Mouse (Mus musculus): ENCODE measurements around the gene Id4. TPM values are rescaled to one million over a fixed set of nuclear protein-coding genes. Genes with fewer than 3 reads are reported as not detected.

Gene Id4
- 148 and 217 TPM in 2 replicates for polyA plus RNA-seq (2015; fragmentation: Nextera tagmentation; extraction: Ambion mirVana)

DNA sequence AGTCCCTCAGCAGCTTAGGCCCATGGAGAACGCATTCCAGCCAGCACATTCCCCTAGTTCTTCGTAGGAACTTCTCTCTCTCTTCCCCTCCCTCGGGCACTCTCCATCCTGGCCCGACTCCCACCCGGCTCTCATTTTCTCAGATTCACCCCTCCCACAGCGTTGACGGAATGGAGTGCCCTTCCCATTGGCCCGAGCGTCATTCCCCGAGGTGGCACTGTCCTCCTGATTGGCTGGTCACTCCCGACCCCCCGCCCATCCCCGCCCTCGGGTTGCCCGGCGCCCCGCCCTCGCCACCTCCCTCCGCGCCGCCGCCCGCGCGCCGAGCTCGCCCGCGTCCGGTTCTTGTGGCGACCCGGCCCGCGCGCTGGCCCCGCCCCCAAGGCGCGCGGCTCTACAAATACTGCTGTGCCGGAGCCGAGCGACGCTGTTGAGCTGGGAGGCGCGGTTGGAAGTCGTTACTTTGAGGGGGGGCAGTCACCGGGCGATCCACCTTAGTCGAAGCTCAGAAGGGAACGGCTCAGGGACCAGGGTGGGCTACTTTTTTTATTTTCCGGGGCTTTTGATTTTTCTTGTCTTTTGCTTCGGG, at the start of gene Id4:
TSS of gene Id4 (plus strand) at position 539 of the 589 bp plus-strand sequence.
- Histone ChIP-seq H3K36me3 (ENCODE audit: control insufficient read depth, insufficient read depth, low read length) (no peaks in the 10 kb centered on the region), H3K27me3 (ENCODE audit: control insufficient read depth, insufficient read depth, low read depth, low read length) (no peaks in the 10 kb centered on the region), H3K9me3 (replicated peaks; ENCODE audit: control insufficient read depth, low read length, poor library complexity, severe bottlenecking) (no peaks in the 10 kb centered on the region), H3K4me3 (ENCODE audit: low read depth, low read length) (peak within 1 kb of the TSS; percentile 92), H3K4me2 (ENCODE audit: low read length) (peak within 1 kb of the TSS; percentile 58), H3K27ac (ENCODE audit: low read length) (peak within 1 kb of the TSS; percentile 99), H3K4me1 (ENCODE audit: control insufficient read depth, insufficient read depth, low read length) (peaks cover 10% of the 10 kb centered on the region), H3K9ac (ENCODE audit: low read depth, low read length) (peak within 1 kb of the TSS; percentile 100)
- WGBS = under 1% methylated on average over 51 of the region's 52 CpGs
- ATAC-seq = peak; percentile 97

DNA sequence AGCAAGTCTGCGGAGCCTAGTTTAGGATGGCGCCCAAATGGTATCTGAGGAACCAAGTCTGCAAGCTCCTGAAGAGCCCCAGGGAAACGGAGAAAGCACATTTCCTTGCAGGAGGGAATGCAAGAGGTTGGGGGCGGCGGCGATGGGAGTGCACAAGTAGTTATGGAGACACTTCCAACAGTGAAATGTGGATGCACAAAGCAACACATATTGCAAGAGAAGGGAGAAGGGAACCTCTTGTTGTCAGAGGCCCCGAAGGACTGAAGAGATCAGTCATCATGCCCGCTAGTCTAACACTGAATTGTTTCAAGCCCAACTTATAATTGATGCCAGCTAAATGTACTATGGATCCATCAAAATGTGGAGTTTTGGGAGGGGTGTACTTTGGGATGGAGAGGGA, 33.9 kb upstream of the Id4 start:
- H3K9me3 ChIP-seq (replicated peaks; ENCODE audit: control insufficient read depth, low read length, poor library complexity, severe bottlenecking) = no peaks in the 10 kb centered on the region
- H3K36me3 ChIP-seq (ENCODE audit: control insufficient read depth, insufficient read depth, low read length) = no peaks in the 10 kb centered on the region
- no peak for ATAC-seq
- no peaks in the 10 kb centered on the region for H3K27me3 ChIP-seq (ENCODE audit: control insufficient read depth, insufficient read depth, low read depth, low read length)
- H3K4me3 ChIP-seq (ENCODE audit: low read depth, low read length) = peak overlapping the region; percentile 48
- peaks cover 14% of the 10 kb centered on the region; the same call in 1 of the 2 replicates for H3K4me1 ChIP-seq (ENCODE audit: control insufficient read depth, insufficient read depth, low read length)
- peak overlapping the region; percentile 79 for H3K27ac ChIP-seq (ENCODE audit: low read length)
- no peak overlapping the region for H3K9ac ChIP-seq (ENCODE audit: low read depth, low read length)
- WGBS = 31% methylated on average over 8 of the region's 8 CpGs
- peak overlapping the region; percentile 53 for H3K4me2 ChIP-seq (ENCODE audit: low read length)

DNA sequence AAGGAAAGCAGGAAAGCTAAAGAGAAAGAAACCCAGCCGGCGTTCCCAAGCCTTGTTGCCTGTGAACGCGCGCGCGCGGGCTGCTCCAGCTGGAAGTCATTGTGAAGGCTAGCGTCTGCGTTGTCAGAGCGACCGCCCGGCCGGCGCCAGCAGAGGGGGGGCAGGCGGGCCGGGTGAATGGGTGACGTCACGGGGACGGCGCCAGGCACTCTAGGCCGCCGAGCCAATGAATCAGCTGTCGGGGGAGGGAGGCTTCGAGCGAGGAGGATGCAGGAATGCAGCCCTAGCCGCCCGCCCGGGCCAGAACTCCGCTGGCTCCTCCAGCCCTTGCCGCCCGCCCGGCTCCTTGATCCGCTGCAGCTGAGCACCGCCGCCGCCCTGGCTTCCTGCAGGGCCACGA, 33.3 kb upstream of the Id4 start:
- peaks cover 14% of the 10 kb centered on the region; the same call in 1 of the 2 replicates for H3K4me1 ChIP-seq (ENCODE audit: control insufficient read depth, insufficient read depth, low read length)

DNA sequence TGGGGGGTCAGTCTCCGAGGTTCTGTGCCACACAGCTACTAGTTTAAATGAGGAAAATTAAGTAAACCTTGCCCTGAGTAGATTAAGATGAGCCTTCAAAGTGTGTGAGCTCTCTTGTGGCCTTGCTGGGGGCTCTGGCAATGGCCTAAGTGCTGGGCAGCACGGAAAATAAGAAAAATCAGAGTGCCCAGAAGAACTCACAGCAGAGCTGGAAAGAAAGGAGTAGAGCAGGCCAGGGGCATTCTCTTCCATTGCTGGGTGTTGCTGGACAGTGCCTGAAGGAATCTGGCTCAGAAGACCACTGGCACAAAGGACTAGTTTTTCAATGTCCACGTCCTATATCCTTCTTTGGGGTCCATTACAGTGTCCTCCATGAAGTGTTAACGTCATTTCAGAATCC, 32.9 kb upstream of the Id4 start:
- H3K9me3 ChIP-seq (replicated peaks; ENCODE audit: control insufficient read depth, low read length, poor library complexity, severe bottlenecking) = no peaks in the 10 kb centered on the region
- WGBS = 13% methylated on average over 4 of the region's 4 CpGs
- H3K4me1 ChIP-seq (ENCODE audit: control insufficient read depth, insufficient read depth, low read length) = peaks cover 14% of the 10 kb centered on the region; the same call in 1 of the 2 replicates
- peak overlapping the region; percentile 70 for H3K4me2 ChIP-seq (ENCODE audit: low read length)
- peak; percentile 69; the same call in 1 of the 2 replicates for ATAC-seq
- peak overlapping the region; percentile 48 for H3K4me3 ChIP-seq (ENCODE audit: low read depth, low read length)
- no peaks in the 10 kb centered on the region for H3K36me3 ChIP-seq (ENCODE audit: control insufficient read depth, insufficient read depth, low read length)
- H3K27me3 ChIP-seq (ENCODE audit: control insufficient read depth, insufficient read depth, low read depth, low read length) = no peaks in the 10 kb centered on the region
- H3K27ac ChIP-seq (ENCODE audit: low read length) = peak overlapping the region; percentile 84
- peak overlapping the region; percentile 76 for H3K9ac ChIP-seq (ENCODE audit: low read depth, low read length)

More for the DNA sequence above, 33.3 kb upstream of the Id4 start:
- H3K4me3 ChIP-seq (ENCODE audit: low read depth, low read length) = peak overlapping the region; percentile 48
- peak overlapping the region; percentile 84 for H3K27ac ChIP-seq (ENCODE audit: low read length)
- peak; percentile 96 for ATAC-seq
- H3K27me3 ChIP-seq (ENCODE audit: control insufficient read depth, insufficient read depth, low read depth, low read length) = no peaks in the 10 kb centered on the region
- H3K9me3 ChIP-seq (replicated peaks; ENCODE audit: control insufficient read depth, low read length, poor library complexity, severe bottlenecking) = no peaks in the 10 kb centered on the region
- H3K9ac ChIP-seq (ENCODE audit: low read depth, low read length) = peak overlapping the region; percentile 76
- under 1% methylated on average over 34 of the region's 38 CpGs for WGBS
- H3K4me2 ChIP-seq (ENCODE audit: low read length) = peak overlapping the region; percentile 70
- H3K36me3 ChIP-seq (ENCODE audit: control insufficient read depth, insufficient read depth, low read length) = no peaks in the 10 kb centered on the region

DNA sequence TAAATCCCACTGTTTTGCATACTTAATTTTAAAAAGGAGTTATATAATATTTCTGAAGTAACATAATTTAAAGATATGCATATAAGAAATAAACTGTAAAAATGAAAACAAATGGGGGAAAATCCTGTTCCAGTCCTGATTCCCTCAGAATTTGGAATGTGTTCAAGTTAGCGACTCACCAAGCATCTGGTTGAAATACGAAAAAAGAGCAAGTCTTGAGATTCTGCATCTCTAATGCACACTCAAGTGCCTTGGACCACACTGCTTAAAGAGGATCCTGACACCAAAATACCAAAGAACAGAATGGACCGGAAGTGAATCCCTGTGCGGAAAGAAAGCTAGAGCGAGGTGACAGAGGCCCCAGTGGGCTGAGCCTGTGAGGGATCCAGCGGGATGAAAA, 30.0 kb upstream of the Id4 start:
- Histone ChIP-seq H3K9ac (ENCODE audit: low read depth, low read length) (no peak overlapping the region), H3K27ac (ENCODE audit: low read length) (no peak overlapping the region), H3K4me1 (ENCODE audit: control insufficient read depth, insufficient read depth, low read length) (peaks cover 14% of the 10 kb centered on the region; the same call in 1 of the 2 replicates), H3K36me3 (ENCODE audit: control insufficient read depth, insufficient read depth, low read length) (no peaks in the 10 kb centered on the region), H3K4me2 (ENCODE audit: low read length) (no peak overlapping the region), H3K9me3 (replicated peaks; ENCODE audit: control insufficient read depth, low read length, poor library complexity, severe bottlenecking) (no peaks in the 10 kb centered on the region), H3K27me3 (ENCODE audit: control insufficient read depth, insufficient read depth, low read depth, low read length) (no peaks in the 10 kb centered on the region), H3K4me3 (ENCODE audit: low read depth, low read length) (no peak overlapping the region)
- no peak for ATAC-seq
- 35% methylated on average over 6 of the region's 6 CpGs for WGBS

DNA sequence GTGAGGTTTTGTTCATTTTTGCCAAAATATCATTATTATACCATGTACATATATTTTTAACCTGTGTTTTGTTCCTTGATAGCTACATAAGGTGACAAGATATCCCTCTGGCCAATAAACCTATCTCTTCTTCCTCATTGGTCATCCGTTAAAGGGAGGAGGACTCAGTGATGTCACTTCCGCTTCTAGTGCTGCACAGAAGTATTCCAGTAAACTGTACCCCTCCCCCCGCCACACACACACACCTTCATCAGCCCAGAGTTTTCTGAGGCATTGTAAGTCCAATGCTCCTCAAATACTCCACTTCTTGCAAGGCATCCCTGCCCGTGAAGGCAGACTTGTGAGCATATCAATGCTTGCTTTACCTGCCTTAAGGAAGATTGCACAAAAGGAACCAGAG, 24.6 kb upstream of the Id4 start:
- Histone ChIP-seq H3K36me3 (ENCODE audit: control insufficient read depth, insufficient read depth, low read length) (no peaks in the 10 kb centered on the region), H3K27me3 (ENCODE audit: control insufficient read depth, insufficient read depth, low read depth, low read length) (no peaks in the 10 kb centered on the region), H3K4me1 (ENCODE audit: control insufficient read depth, insufficient read depth, low read length) (peaks cover 4% of the 10 kb centered on the region), H3K4me3 (ENCODE audit: low read depth, low read length) (no peak overlapping the region), H3K27ac (ENCODE audit: low read length) (peak overlapping the region; percentile 66), H3K9me3 (replicated peaks; ENCODE audit: control insufficient read depth, low read length, poor library complexity, severe bottlenecking) (no peaks in the 10 kb centered on the region), H3K9ac (ENCODE audit: low read depth, low read length) (no peak overlapping the region), H3K4me2 (ENCODE audit: low read length) (peak overlapping the region; percentile 27; the same call in 1 of the 2 replicates)
- ATAC-seq = peak; percentile 45; the same call in 1 of the 2 replicates
- WGBS = 83% methylated on average over 4 of the region's 4 CpGs

DNA sequence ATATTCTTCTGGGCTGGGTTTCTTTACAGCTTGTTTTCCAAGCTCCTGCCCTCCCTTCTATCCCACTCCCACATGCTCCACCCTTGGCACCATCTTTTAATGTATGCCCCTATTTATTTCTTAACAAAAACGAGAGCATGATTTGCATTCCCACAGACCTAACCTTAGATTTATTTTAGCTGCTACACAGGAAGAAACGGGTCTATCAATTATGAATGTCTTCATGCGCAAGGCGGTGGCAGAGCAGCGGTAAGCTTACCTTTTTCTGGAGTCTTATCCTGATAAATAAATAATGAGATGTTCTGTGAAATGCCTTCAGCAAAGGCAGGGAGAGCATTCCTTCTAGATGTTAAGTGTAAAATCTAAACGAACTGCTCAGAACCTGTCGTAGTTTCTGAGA, 24.2 kb upstream of the Id4 start:
- H3K9me3 ChIP-seq (replicated peaks; ENCODE audit: control insufficient read depth, low read length, poor library complexity, severe bottlenecking) = no peaks in the 10 kb centered on the region
- H3K27me3 ChIP-seq (ENCODE audit: control insufficient read depth, insufficient read depth, low read depth, low read length) = no peaks in the 10 kb centered on the region
- ATAC-seq = peak; percentile 62; the same call in 1 of the 2 replicates
- H3K9ac ChIP-seq (ENCODE audit: low read depth, low read length) = no peak overlapping the region
- H3K4me1 ChIP-seq (ENCODE audit: control insufficient read depth, insufficient read depth, low read length) = peaks cover 4% of the 10 kb centered on the region
- H3K27ac ChIP-seq (ENCODE audit: low read length) = peak overlapping the region; percentile 66
- H3K36me3 ChIP-seq (ENCODE audit: control insufficient read depth, insufficient read depth, low read length) = no peaks in the 10 kb centered on the region
- 50% methylated on average over 7 of the region's 7 CpGs for WGBS
- no peak overlapping the region for H3K4me3 ChIP-seq (ENCODE audit: low read depth, low read length)
- H3K4me2 ChIP-seq (ENCODE audit: low read length) = peak overlapping the region; percentile 27; the same call in 1 of the 2 replicates

DNA sequence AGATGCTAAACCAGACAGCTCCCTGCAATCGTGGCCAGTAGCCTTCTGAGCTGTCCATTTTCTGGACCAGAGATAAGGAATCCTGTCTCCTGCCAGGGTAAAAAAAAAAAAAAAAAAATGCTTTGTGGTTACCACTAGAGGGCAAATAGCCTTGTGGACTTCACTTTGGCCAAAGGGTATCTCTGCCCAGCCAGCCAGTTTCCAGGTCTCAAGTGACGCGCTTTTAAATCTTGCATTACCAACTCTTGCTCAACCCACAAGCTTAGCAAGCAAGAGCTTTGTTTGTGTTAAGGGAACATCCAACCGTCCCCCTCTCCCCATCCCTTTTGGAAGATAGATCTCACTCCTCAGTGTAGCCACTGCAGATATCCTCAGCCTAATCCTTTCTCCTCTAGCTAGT, 23.5 kb upstream of the Id4 start:
- no peak overlapping the region for H3K27ac ChIP-seq (ENCODE audit: low read length)
- no peaks in the 10 kb centered on the region for H3K27me3 ChIP-seq (ENCODE audit: control insufficient read depth, insufficient read depth, low read depth, low read length)
- no peak overlapping the region for H3K9ac ChIP-seq (ENCODE audit: low read depth, low read length)
- H3K9me3 ChIP-seq (replicated peaks; ENCODE audit: control insufficient read depth, low read length, poor library complexity, severe bottlenecking) = no peaks in the 10 kb centered on the region
- H3K4me3 ChIP-seq (ENCODE audit: low read depth, low read length) = no peak overlapping the region
- no peak overlapping the region for H3K4me2 ChIP-seq (ENCODE audit: low read length)
- H3K36me3 ChIP-seq (ENCODE audit: control insufficient read depth, insufficient read depth, low read length) = no peaks in the 10 kb centered on the region
- WGBS = 14% methylated on average over 4 of the region's 4 CpGs
- no peak for ATAC-seq
- peaks cover 4% of the 10 kb centered on the region for H3K4me1 ChIP-seq (ENCODE audit: control insufficient read depth, insufficient read depth, low read length)

DNA sequence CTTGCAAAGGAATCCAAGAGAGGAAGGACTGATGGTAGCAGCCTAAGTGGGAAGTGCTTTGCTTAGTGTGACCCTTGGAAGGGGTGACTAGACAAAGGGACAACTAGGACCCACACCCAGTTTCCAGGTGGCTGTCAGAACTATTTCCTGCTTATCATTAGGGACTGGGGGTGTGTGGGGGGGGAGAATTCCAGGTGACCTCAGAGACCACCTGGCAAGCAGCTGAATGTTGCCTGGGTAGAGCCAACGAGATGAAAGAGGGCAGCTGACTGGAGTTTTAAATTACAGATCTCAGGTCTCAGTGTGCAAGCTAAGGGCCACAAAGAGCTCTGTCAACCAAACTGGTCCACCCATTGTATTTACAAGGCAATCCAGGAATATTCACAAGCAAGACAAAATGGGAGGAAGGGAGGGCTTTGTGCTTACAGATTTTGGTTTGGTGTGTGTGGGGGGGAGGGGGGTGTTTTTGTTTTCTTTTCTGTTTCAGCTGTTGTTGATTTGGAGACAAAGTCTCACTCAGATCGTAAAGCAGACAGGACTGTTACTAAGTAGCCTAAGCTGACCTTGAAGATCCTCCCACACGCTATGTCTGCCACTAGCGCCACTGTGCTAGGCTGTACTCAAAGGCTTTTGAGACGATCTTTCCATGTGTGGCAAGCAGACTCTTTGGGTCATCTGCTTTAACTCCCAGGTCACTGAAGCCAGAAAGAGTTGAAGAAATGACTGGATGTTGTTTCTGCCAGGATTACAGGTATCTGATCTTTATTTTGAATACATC, 15.6 kb upstream of the Id4 start:
- H3K36me3 ChIP-seq (ENCODE audit: control insufficient read depth, insufficient read depth, low read length) = no peaks in the 10 kb centered on the region
- H3K27me3 ChIP-seq (ENCODE audit: control insufficient read depth, insufficient read depth, low read depth, low read length) = no peaks in the 10 kb centered on the region
- ATAC-seq = no peak
- no peaks in the 10 kb centered on the region for H3K4me1 ChIP-seq (ENCODE audit: control insufficient read depth, insufficient read depth, low read length)
- H3K27ac ChIP-seq (ENCODE audit: low read length) = no peak overlapping the region
- H3K9ac ChIP-seq (ENCODE audit: low read depth, low read length) = no peak overlapping the region
- 38% methylated on average over 5 of the region's 5 CpGs for WGBS
- no peak overlapping the region for H3K4me3 ChIP-seq (ENCODE audit: low read depth, low read length)
- H3K4me2 ChIP-seq (ENCODE audit: low read length) = no peak overlapping the region
- no peaks in the 10 kb centered on the region for H3K9me3 ChIP-seq (replicated peaks; ENCODE audit: control insufficient read depth, low read length, poor library complexity, severe bottlenecking)
